Mouse (Mus musculus) lung, postnatal 0 days (tissue): ENCODE data around the gene Trappc3l.
"Not testable (repeated sequence)": the region's sequence is repeated elsewhere in the genome, so short reads cannot be mapped to it uniquely, and the experiment has no call there.

Experiments
- CTCF ChIP-seq: IDR thresholded peaks from 2 replicates; pipeline ENCODE4 v1.5.1; 2016; ENCODE audit warnings: antibody characterized with exemption, mild to moderate bottlenecking
- EP300 ChIP-seq: IDR thresholded peaks from 2 replicates; pipeline ENCODE4 v1.6.1; 2016; ENCODE audit warnings: antibody characterized with exemption, mild to moderate bottlenecking, control low read depth

GRCm38 (mm10) chr10:33996686-33997085, 40.7 kb upstream of the Trappc3l start:
- TF ChIP-seq CTCF, EP300: not testable (repeated sequence)
